Mouse (Mus musculus): ENCODE results near the gene Knop1.

DNA sequence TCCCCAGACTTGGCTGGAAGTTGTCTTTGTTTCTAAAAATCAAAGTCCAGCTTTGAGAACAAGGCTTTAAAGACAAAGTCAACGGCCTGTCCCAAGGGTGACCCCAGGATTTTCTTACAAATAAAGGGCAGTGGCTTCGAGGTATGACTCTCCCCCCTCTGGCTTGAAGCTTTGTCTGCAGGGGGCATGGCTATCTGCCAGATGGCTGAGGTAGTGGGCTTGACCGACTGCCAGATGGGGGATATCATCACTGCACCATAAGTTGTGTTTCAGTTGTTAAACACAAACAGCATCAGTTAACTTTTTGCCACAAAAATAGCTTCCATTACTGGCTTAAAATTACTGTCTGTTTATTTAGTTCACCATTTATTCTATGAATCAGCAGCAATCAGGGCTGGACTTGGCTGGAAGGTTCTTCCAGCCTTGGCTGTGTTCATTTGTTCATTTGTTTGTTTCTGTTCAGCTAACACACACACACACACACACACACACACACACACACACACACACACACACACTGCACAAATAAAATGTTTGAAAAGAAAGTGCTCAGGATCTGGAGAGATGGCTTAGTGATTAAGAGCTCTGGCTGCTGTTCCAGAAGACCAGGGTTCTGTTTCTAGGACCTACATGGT lies 33.1 kb upstream of the Knop1 start:
- TF ChIP-seq ZNF384 (IDR thresholded peaks at IDR 0.05; ENCODE audit: low read depth, low read length): no peak
- no peak for TF ChIP-seq POLR2A (IDR thresholded peaks at IDR 0.05; ENCODE audit: control insufficient read depth in 1 of 2, insufficient read depth in 1 of 2, low read depth in 1 of 2, low read length in 2 of 2, poor library complexity in 1 of 2)
- TF ChIP-seq CTCF (IDR thresholded peaks at IDR 0.05 in 2 of 3, conservative IDR thresholded peaks at IDR 0.05 in 1 of 3; ENCODE audit: control insufficient read depth in 1 of 3, insufficient read depth in 1 of 3, low read depth in 2 of 3, low read length in 3 of 3, poor library complexity in 1 of 3, severe bottlenecking in 1 of 3): no peak
- TF ChIP-seq GATA1 (IDR thresholded peaks at IDR 0.05; ENCODE audit: low read depth, low read length): no peak
- TF ChIP-seq CHD2 (IDR thresholded peaks at IDR 0.05; ENCODE audit: low read length): no peak
- TF ChIP-seq EP300 (IDR thresholded peaks at IDR 0.05; ENCODE audit: low read depth in 1 of 2, low read length in 2 of 2): no peak
- TF ChIP-seq MAX (IDR thresholded peaks at IDR 0.05; ENCODE audit: low read length): no peak
- TF ChIP-seq SMC3 (IDR thresholded peaks at IDR 0.05; ENCODE audit: low read depth, low read length): no peak
